Mouse (Mus musculus) layer of hippocampus, postnatal 25 days (tissue): Measurements from ENCODE around the gene Krtap3-2. TPM values are rescaled to one million over a fixed set of nuclear protein-coding genes. Genes with fewer than 3 reads are reported as not detected.

Experiments
- total RNA-seq, 2 experiments: library from RNA; stranded (reverse); gene quantifications; 2 replicates each; pipeline ENCODE4 v1.2.3; 2021

The Krtap3-2 gene
- total RNA-seq, 2 experiments from 2014 or later, result not detected

Other genes starting within 250 kb of the Krtap3-2 start
- gene Krt25, start 233.9 kb downstream of the Krtap3-2 start, total RNA-seq, result not detected
- not detected for gene Krt26, start 218.9 kb downstream of the Krtap3-2 start, total RNA-seq
- not detected for gene Krt27, start 205.7 kb downstream of the Krtap3-2 start, total RNA-seq
- gene Krt28, start 181.9 kb downstream of the Krtap3-2 start, total RNA-seq, result under 1 TPM; 0.21 to 0.49 TPM
- gene Krt10, start 167.5 kb downstream of the Krtap3-2 start, total RNA-seq, result 10 to 100 TPM; 12.6 to 15.7 TPM
- 1 to 10 TPM in 1 of 2 experiments, under 1 TPM in 1; 0.89 to 1.4 TPM for gene Krt12, start 134.6 kb downstream of the Krtap3-2 start, total RNA-seq
- gene Krt20, start 118.7 kb downstream of the Krtap3-2 start, total RNA-seq, result not detected
- not detected for gene Krt23, start 63.7 kb downstream of the Krtap3-2 start, total RNA-seq
- not detected for gene Krt39, start 35.5 kb downstream of the Krtap3-2 start, total RNA-seq
- not detected for gene Krt40, start 13.7 kb downstream of the Krtap3-2 start, total RNA-seq
- gene Krtap3-3, start 6.0 kb downstream of the Krtap3-2 start, total RNA-seq, result not detected
- not detected for gene Gm11939, start 2.6 kb upstream of the Krtap3-2 start, total RNA-seq
- gene Krtap3-1, start 9.8 kb upstream of the Krtap3-2 start, total RNA-seq, result not detected
- gene Krtap1-5, start 24.2 kb upstream of the Krtap3-2 start, total RNA-seq, result not detected
- not detected for gene Krtap1-4, start 26.8 kb upstream of the Krtap3-2 start, total RNA-seq
- not detected for gene Krtap1-3, start 34.5 kb upstream of the Krtap3-2 start, total RNA-seq
- not detected for gene Krtap9-3, start 41.3 kb upstream of the Krtap3-2 start, total RNA-seq
- not detected for gene Gm11938, start 46.5 kb upstream of the Krtap3-2 start, total RNA-seq
- gene Gm11937, start 53.3 kb upstream of the Krtap3-2 start, total RNA-seq, result not detected
- not detected for gene Krtap2-4, start 58.0 kb upstream of the Krtap3-2 start, total RNA-seq
- not detected for gene Gm11562, start 63.6 kb upstream of the Krtap3-2 start, total RNA-seq
- gene Krtap4-1, start 71.4 kb upstream of the Krtap3-2 start, total RNA-seq, result not detected
- not detected for gene Krtap4-2, start 78.2 kb upstream of the Krtap3-2 start, total RNA-seq
- gene Krtap4-7, start 87.2 kb upstream of the Krtap3-2 start, total RNA-seq, result not detected
- not detected for gene Gm11555, start 93.4 kb upstream of the Krtap3-2 start, total RNA-seq
- gene Gm11563, start 102.1 kb upstream of the Krtap3-2 start, total RNA-seq, result not detected
- gene Krtap4-6, start 109.1 kb upstream of the Krtap3-2 start, total RNA-seq, result not detected
- not detected for gene Gm14190, start 133.9 kb upstream of the Krtap3-2 start, total RNA-seq
- not detected for gene Gm14180, start 177.4 kb upstream of the Krtap3-2 start, total RNA-seq
- gene Gm11595, start 216.1 kb upstream of the Krtap3-2 start, total RNA-seq, result not detected
- gene Krtap4-8, start 223.9 kb upstream of the Krtap3-2 start, total RNA-seq, result not detected
- not detected for gene Krtap4-9, start 228.3 kb upstream of the Krtap3-2 start, total RNA-seq
- not detected for gene Gm11596, start 236.6 kb upstream of the Krtap3-2 start, total RNA-seq
- not detected for gene Gm11569, start 242.1 kb upstream of the Krtap3-2 start, total RNA-seq
- not detected for gene Gm11554, start 247.6 kb upstream of the Krtap3-2 start, total RNA-seq